Mouse (Mus musculus) heart, postnatal 0 days (tissue): ENCODE measurements around the gene Tcaf2.

ENCODE experiments used
- CTCF ChIP-seq: IDR thresholded peaks from 2 replicates; pipeline ENCODE4 v1.5.1; 2016; ENCODE audit warnings: antibody characterized with exemption, control low read depth, low read depth
- EP300 ChIP-seq: IDR thresholded peaks from 2 replicates; pipeline ENCODE4 v1.6.1; 2016; ENCODE audit warnings: antibody characterized with exemption, low read depth

GRCm38 (mm10) chr6:42612218-42612617 lies 32.8 kb downstream of the Tcaf2 start:
- peak; percentile 60 for TF ChIP-seq CTCF
- TF ChIP-seq EP300, result no peak
